Mouse (Mus musculus) liver, postnatal 0 days (tissue): ENCODE data around the gene Hgfac.

ENCODE experiments used
- CTCF ChIP-seq: sonication (generic); IDR thresholded peaks from 2 replicates; pipeline ENCODE4 v1.5.1; 2016; ENCODE audit warnings: antibody characterized with exemption, low read depth
- EP300 ChIP-seq: IDR thresholded peaks from 2 replicates; pipeline ENCODE4 v1.6.1; 2016; ENCODE audit warnings: antibody characterized with exemption, low read depth, mild to moderate bottlenecking

DNA sequence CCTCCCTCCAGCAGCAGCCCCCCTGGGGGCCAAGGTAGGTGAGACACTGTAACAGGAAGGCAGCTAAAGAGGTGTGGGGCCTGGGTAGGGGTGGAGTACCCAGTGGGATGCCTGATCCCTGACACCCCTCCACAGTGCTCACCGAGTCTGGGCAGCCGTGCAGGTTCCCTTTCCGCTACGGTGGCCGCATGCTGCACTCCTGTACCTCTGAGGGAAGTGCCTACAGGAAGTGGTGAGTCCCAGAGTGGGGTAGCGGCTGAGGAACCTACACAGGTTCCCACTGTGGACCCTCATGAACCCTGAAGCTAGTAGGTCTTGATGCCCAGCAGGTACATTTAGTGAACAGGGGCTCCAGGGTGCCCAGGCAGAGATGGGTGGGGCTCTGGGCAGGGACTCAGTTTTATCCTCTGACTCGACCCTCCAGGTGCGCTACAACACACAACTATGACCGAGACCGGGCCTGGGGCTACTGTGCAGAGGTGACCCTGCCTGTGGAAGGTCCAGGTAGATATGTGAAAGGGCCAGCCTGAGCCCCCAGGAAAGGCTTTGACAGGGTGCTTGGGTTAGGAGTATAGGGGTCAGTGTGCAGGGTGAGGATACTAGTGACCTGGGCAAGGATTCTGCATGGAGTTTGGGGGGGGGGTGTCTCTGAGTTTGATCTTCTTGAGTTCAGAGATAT lies 1.3 kb downstream of the Hgfac start:
- TF ChIP-seq CTCF (no peak), EP300 (no peak)
